Mouse (Mus musculus) E14TG2a.4 (cell line): ENCODE measurements around the gene Pxn.
"Not testable (repeated sequence)": the region's sequence is repeated elsewhere in the genome, so short reads cannot be mapped to it uniquely, and the experiment has no call there.

Source experiments
- H3K27me3 ChIP-seq: 2 replicates; pipeline ENCODE4 v1.6.1; 2014; ENCODE audit warnings: low read length, control low read depth; ENCODE audit not compliant: insufficient read depth
- H3K36me3 ChIP-seq: 2 replicates; pipeline ENCODE4 v1.6.1; 2014; ENCODE audit warnings: low read length, control low read depth; ENCODE audit not compliant: insufficient read depth
- H3K4me1 ChIP-seq: replicated peaks from 2 replicates; pipeline ENCODE4 v1.6.1; 2014; ENCODE audit warnings: low read depth, low read length, control low read depth
- H3K4me3 ChIP-seq: replicated peaks from 2 replicates; pipeline ENCODE4 v1.5.1; 2014; ENCODE audit warnings: mild to moderate bottlenecking, low read length
- H3K9me3 ChIP-seq: 2 replicates; pipeline ENCODE4 v1.6.1; 2014; ENCODE audit warnings: low read length, control low read depth
- CTCF ChIP-seq: conservative IDR thresholded peaks from 2 replicates; pipeline ENCODE4 v1.5.1; 2014; ENCODE audit warnings: low read length
- NANOG ChIP-seq: IDR thresholded peaks from 2 replicates; pipeline ENCODE4 v1.6.1; 2014; ENCODE audit warnings: borderline replicate concordance, low read length, mixed read lengths
- POU5F1 ChIP-seq: IDR thresholded peaks from 2 replicates; pipeline ENCODE4 v1.6.1; 2014; ENCODE audit warnings: low read length, borderline replicate concordance

The Pxn gene

GRCm38 (mm10) chr5:115571086-115571485 is 64.6 kb downstream of the Pxn start:
- no peaks in the 10 kb centered on the region for H3K9me3 ChIP-seq
- H3K4me1 ChIP-seq, result peaks cover 78% of the 10 kb centered on the region
- no peak for TF ChIP-seq NANOG
- no peak for TF ChIP-seq POU5F1
- no peak for TF ChIP-seq CTCF
- H3K4me3 ChIP-seq, result no peak overlapping the region
- H3K27me3 ChIP-seq, result no peaks in the 10 kb centered on the region
- peaks cover 54% of the 10 kb centered on the region for H3K36me3 ChIP-seq

- peaks cover 60% of the 10 kb centered on the region for H3K4me1 ChIP-seq
- TF ChIP-seq NANOG (no peak), POU5F1 (no peak), CTCF (no peak)
- no peaks in the 10 kb centered on the region for H3K27me3 ChIP-seq
- no peaks in the 10 kb centered on the region for H3K9me3 ChIP-seq
- no peak overlapping the region for H3K4me3 ChIP-seq
- H3K36me3 ChIP-seq, result peaks cover 66% of the 10 kb centered on the region
Observed at GRCm38 (mm10) chr5:115572679-115573535, 66.4 kb downstream of the Pxn start.

DNA sequence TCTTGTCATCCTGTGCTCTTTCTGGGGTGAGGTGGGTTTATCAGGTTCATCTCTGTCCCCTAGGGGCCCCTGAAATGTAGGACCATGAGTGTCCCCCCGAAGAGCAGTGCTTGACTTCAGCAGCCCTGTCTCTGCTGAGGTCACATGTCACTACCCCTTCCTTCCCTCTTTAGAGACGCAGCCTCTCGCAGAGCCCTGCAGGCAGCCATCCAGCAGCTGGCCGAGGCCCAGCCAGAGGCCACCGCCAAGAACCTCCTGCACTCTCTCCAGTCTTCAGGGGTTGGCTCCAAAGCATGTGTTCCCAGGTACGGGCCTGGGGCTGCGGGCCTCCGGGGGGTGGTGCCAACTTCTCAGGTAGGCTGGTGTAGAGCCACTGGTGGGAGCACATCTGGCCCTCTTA is 68.5 kb downstream of the Pxn start:
- H3K4me3 ChIP-seq, result no peak overlapping the region
- no peak for TF ChIP-seq CTCF
- no peak for TF ChIP-seq NANOG
- TF ChIP-seq POU5F1, result no peak
- H3K4me1 ChIP-seq, result peaks cover 45% of the 10 kb centered on the region
- H3K9me3 ChIP-seq, result no peaks in the 10 kb centered on the region
- peaks cover 86% of the 10 kb centered on the region for H3K36me3 ChIP-seq
- no peaks in the 10 kb centered on the region for H3K27me3 ChIP-seq

GRCm38 (mm10) chr5:115577686-115578085 is 71.2 kb downstream of the Pxn start:
- H3K9me3 ChIP-seq, H3K4me3 ChIP-seq, H3K27me3 ChIP-seq: not testable (repeated sequence)
- peaks cover 94% of the 10 kb centered on the region for H3K36me3 ChIP-seq
- H3K4me1 ChIP-seq, result peaks cover 54% of the 10 kb centered on the region

DNA sequence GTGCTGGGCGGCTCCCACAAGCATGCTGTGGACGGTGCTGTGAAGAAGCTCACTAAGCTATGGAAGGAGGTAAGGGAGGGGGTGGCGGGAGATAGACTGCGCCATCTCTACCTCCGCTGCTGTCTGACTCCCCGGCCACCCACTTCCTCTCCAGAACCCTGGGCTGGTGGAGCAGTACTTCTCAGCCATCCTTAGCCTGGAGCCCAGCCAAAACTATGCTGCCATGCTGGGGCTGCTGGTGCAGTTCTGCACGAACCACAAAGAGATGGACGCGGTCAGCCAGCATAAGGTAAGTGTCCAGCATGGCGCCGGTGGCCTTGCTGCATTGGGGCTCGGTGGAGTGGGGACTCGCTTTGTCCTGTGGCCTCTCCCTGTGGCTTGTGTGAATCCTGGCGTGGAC is 72.4 kb downstream of the Pxn start:
- Histone ChIP-seq H3K36me3 (peaks cover 96% of the 10 kb centered on the region), H3K4me1 (peaks cover 48% of the 10 kb centered on the region), H3K9me3 (no peaks in the 10 kb centered on the region), H3K4me3 (no peak overlapping the region), H3K27me3 (no peaks in the 10 kb centered on the region)
- no peak for TF ChIP-seq CTCF
- no peak for TF ChIP-seq NANOG
- TF ChIP-seq POU5F1, result no peak

DNA sequence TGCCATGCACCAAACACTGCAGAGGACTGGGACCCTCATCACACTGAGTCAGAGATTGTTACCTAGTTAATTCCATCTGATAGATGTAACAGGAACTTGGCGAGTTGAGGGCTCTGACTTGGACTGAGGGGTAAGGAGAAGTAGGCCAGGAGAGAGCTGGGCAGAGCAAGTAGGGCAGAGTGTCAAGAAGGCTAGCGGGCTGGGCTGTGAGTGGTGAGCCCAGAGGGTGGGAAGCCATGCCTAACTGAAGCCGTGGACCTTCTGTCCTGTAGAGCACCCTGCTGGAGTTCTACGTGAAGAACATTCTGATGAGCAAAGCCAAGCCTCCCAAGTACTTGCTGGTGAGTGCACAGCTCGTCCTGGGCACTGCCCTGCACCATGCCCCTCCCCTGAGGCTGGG is 72.9 kb downstream of the Pxn start:
- peaks cover 44% of the 10 kb centered on the region for H3K4me1 ChIP-seq
- TF ChIP-seq NANOG (no peak), POU5F1 (no peak), CTCF (no peak)
- no peaks in the 10 kb centered on the region for H3K27me3 ChIP-seq
- peaks cover 96% of the 10 kb centered on the region for H3K36me3 ChIP-seq
- no peaks in the 10 kb centered on the region for H3K9me3 ChIP-seq
- no peak overlapping the region for H3K4me3 ChIP-seq

DNA sequence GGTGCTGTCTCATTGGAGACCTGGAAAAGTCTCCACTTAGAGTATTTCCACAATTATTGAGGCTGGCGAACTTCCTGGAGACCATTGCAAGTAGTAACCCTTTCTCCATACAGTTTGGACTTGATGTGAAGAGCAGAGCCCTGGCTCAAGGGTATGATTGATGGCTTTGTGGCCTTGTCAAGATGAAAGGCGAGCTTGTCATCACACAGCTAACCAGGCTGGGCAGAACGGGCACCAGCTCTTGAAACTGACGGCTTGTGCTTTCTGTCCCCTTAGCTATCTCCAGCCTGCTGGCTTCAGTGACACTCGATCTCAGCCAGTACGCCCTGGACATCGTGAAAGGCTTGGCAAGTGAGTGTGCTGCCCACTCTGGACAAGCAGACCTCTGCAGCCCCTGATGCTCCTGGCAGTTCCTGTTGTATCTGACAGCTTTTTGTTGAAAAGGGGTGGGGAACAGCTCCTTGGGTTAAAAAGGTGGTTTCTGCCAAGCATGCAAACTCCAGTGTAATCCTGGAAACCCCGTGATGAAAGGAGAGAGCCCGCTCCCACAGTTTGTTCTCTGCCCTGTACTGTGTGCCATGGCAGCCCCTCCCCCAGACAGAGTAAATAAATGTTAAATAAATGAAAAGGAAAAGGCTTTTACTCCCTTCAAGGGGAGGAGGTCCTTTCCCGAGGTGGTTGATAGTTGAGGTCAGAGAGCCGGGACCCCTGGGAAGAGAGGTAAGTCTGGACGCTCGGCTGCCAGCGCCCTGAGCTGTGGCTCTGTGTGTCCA is 73.9 kb downstream of the Pxn start:
- peaks cover 96% of the 10 kb centered on the region for H3K36me3 ChIP-seq
- H3K4me3 ChIP-seq, result peak overlapping the region; percentile 67
- TF ChIP-seq CTCF (no peak), POU5F1 (no peak), NANOG (no peak)
- no peaks in the 10 kb centered on the region for H3K9me3 ChIP-seq
- peaks cover 44% of the 10 kb centered on the region for H3K4me1 ChIP-seq
- no peaks in the 10 kb centered on the region for H3K27me3 ChIP-seq

GRCm38 (mm10) chr5:115581662-115582061 is 75.2 kb downstream of the Pxn start:
- TF ChIP-seq POU5F1 (no peak), CTCF (no peak), NANOG (no peak)
- H3K36me3 ChIP-seq, result peaks cover 95% of the 10 kb centered on the region
- H3K4me1 ChIP-seq, result peaks cover 56% of the 10 kb centered on the region
- no peaks in the 10 kb centered on the region for H3K9me3 ChIP-seq
- H3K4me3 ChIP-seq, result peak overlapping the region; percentile 67
- H3K27me3 ChIP-seq, result no peaks in the 10 kb centered on the region
